Mouse (Mus musculus) granulocyte monocyte progenitor cell, adult 5-6 weeks (primary cell): ENCODE measurements around the gene Phactr2. TPM values are rescaled to one million over a fixed set of nuclear protein-coding genes. Genes with fewer than 3 reads are reported as not detected.
"Not testable (repeated sequence)": the region's sequence is repeated elsewhere in the genome, so short reads cannot be mapped to it uniquely, and the experiment has no call there.

Source experiments
- ATAC-seq: replicated peaks from 2 replicates; pipeline ENCODE4 v1.8.0; 2016; ENCODE audit warnings: mild to moderate bottlenecking, moderate TSS enrichment, inconsistent platforms; ENCODE audit not compliant: poor library complexity, severe bottlenecking
- total RNA-seq, 2 experiments: library from RNA; stranded (forward) in 1 of 2; stranded (reverse) in 1 of 2; fragments of 200-712, 200-1000 nt in 1 of 2; fragments of >200 nt in 1 of 2; fragmentation: Nextera tagmentation in 1 of 2; gene quantifications; 2 replicates each; pipeline ENCODE4 v1.2.3; 2014 to 2017

Gene Phactr2
- total RNA-seq (2014; fragmentation: Nextera tagmentation): 27.3 and 33.7 TPM in 2 replicates
- total RNA-seq (2017): 15.8 and 16.8 TPM in 2 replicates

- ATAC-seq: peak; percentile 63
Observed at GRCm38 (mm10) chr10:13473833-13474567, at the start of gene Phactr2. Gene Phactr2 (minus strand): TSS chr10:13474412.

DNA sequence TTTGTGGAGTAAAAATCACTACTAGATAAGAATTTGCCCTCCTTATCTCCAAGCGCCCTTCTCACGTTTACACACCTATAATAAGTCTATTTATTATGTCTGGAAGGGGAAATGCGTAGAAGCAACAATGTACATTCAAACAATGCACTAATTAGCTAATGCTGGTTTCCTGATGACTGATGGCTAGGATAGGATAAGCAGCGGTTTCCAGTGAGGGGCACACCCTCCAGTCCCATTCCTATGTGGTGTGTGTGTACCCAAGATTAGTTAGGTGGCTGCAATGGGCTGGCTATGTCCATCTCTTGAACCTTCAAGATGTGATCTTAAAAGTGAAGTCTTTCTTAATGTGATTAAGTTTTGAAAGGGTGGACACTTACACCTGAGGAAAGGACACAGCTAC lies 47.6 kb upstream of the Phactr2 start:
- no peak for ATAC-seq

GRCm38 (mm10) chr10:13502371-13502770 lies 28.2 kb upstream of the Phactr2 start:
- no peak for ATAC-seq

DNA sequence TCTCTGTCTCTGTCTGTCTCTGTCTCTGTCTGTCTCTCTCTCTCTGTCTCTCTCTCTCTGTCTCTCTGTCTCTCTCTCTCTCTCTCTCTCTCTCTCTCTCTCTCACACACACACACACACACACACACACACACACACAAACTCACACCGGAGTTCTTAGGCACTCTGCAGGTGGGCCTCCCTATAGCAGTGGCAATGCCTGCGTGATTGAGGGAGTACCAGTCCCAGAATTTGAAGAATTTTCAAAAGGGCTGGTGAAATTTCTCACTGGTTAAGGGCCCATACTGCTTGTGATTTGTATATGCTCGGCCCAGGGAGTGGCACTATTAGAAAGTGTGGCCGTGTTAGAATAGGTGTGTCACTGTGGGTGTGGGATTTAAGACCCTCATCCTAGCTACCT lies 27.3 kb upstream of the Phactr2 start:
- not testable (repeated sequence) for ATAC-seq

GRCm38 (mm10) chr10:13500938-13501496 lies 26.8 kb upstream of the Phactr2 start:
- ATAC-seq: peak; percentile 83

DNA sequence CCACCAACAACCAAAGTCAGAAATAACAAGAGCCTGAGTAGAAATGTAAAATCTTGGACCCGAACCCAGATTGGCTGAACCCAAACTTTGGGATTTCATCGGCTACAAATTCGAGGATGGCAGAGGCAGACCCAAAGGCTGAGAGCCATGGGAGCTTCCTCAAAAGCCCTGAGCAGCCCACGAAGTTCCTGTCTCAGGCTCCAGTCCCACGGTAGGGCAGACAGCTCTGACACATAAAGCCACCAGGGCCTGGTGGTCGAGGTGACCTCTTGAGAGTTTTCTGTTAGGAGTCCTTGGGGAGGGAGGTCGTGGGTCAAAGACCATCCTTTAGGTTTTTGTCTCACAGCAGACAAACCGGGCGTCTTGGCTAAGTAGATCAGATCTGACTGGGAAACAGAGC lies 26.3 kb upstream of the Phactr2 start:
- ATAC-seq: peak; percentile 46

DNA sequence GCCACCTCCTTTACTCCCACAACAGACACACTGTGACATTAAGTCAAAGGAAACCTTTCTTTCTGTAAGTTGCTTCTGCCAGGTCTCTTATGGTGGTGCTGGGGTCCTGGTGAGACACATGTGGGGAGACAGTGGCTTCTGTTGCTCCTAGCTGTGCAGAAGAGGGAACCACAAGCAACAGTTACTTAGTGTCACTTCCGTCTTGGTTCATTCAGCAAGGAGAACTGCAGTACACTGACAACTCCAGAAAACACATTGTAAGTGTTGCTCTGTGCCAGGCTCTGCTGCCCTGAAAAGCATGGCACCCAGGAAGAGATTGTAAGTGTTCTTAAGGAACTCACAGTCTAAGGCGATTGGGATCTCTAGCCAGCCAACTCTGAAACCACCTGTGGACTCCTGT lies 25.1 kb upstream of the Phactr2 start, which contains the start of gene Fuca2:
TSS of gene Fuca2 (plus strand) at position 210 of the 400 bp plus-strand sequence.
- ATAC-seq: peak; percentile 68

DNA sequence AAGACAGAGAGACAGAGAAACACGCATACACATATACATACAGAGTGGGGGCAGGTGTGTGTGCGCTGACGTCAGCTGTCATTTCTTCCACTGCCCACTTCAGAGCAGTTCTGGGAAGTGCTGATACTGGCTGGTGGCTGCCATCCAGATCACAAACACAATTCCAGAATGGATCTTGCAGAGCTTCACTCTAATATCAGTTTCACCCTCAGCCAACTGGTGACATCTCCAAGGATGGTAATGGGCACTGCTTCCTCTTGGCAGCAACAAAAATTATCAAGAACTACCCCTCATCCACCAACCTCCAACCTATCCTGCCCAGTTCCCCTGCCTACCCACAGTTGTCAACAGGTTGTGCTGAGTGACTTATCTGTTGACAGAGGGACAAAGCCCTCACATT lies 22.1 kb upstream of the Phactr2 start:
- ATAC-seq: no peak

GRCm38 (mm10) chr10:13493978-13494686 lies 19.9 kb upstream of the Phactr2 start:
- ATAC-seq: no peak

- ATAC-seq: no peak
Observed at GRCm38 (mm10) chr10:13489671-13490070, 15.5 kb upstream of the Phactr2 start.

- ATAC-seq: no peak
Observed at GRCm38 (mm10) chr10:13485958-13486357, 11.7 kb upstream of the Phactr2 start.

DNA sequence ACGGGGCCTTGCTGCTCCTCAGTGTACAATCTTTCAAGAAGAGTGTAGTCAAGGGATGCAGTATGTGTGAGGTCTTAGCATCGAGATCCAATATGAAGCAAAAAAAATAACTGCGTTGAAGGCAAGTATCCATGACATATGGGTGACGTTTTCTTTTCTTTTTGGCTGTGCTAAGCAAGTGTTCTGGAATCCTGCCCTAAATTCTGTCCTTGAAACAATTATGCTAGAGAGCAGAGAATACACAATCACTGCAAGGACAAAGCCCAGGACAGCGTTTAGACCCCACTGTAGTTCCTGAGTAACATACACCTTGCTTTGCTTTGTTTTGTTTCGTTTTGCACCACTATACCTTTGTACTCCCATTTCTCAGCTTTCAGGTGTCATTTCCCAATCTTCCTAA lies 5.1 kb upstream of the Phactr2 start:
- ATAC-seq: no peak

GRCm38 (mm10) chr10:13475121-13475520 lies 909 bp upstream of the Phactr2 start:
- no peak for ATAC-seq

- ATAC-seq: no peak
Observed at GRCm38 (mm10) chr10:13474568-13474955, 350 bp upstream of the Phactr2 start.

- no peak for ATAC-seq
Observed at GRCm38 (mm10) chr10:13473287-13473832, 852 bp downstream of the Phactr2 start.

GRCm38 (mm10) chr10:13470236-13470635 lies 4.0 kb downstream of the Phactr2 start:
- ATAC-seq: peak; percentile 68

DNA sequence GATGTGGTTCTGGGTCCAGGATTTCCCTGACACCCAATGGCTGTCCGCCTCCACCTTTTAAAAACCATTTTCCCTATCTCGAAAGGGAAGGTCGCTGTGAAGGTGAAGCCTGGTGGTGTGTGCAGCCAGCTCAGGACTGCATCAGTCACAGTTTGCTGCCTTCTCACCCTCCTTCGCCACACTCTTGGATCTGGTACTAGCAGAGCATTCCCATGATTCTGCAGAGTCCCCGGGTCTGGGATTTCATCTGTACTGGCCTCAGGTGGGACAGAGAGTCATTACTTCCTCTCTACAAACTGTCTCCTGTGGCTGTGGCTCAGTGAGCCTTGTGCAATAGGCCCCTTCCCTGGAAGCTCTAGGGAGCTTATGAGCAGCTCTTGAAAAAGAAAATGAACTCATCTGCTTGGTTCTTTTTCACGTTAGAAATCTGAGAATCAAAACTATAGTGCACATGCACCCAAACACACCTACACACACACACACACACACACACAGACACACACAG lies 6.1 kb downstream of the Phactr2 start:
- peak; percentile 55 for ATAC-seq

- ATAC-seq: no peak
Observed at GRCm38 (mm10) chr10:13466925-13467324, 7.3 kb downstream of the Phactr2 start.

DNA sequence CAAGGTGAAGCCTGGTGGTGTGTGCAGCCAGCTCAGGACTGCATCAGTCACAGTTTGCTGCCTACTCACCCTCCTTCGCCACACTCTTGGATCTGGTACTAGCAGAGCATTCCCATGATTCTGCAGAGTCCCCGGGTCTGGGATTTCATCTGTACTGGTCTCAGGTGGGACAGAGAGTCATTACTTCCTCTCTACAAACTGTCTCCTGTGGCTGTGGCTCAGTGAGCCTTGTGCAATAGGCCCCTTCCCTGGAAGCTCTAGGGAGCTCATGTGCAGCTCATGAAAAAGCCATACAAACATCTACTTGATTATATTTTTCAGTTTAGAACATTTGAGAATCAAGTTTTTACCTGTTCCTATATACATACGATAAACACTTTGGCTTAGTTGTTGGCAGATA lies 9.9 kb downstream of the Phactr2 start:
- ATAC-seq: peak; percentile 82

- ATAC-seq: peak; percentile 35; the same call in 1 of the 2 replicates
Observed at GRCm38 (mm10) chr10:13453200-13453990, 20.8 kb downstream of the Phactr2 start.
